Mouse (Mus musculus): ENCODE measurements around the gene Pde4b. TPM values are rescaled to one million over a fixed set of nuclear protein-coding genes. Genes with fewer than 3 reads are reported as not detected.

Pde4b gene
- polyA plus RNA-seq, 1 experiment from 2014 or later = 12.1 TPM

- Histone ChIP-seq H3K4me2 (no peak overlapping the region), H3K9me3 (no peaks in the 10 kb centered on the region), H3K27ac (no peak overlapping the region), H3K4me1 (no peaks in the 10 kb centered on the region), H3K27me3 (replicated peaks) (no peaks in the 10 kb centered on the region), H3K9ac (no peak overlapping the region), H3K36me3 (no peaks in the 10 kb centered on the region), H3K4me3 (replicated peaks) (no peak overlapping the region)
- no peak for ATAC-seq (ENCODE audit: insufficient read depth, low FRiP score, low read depth)
- 72% methylated on average over 6 of the region's 6 CpGs for WGBS
Observed at GRCm38 (mm10) chr4:102644062-102644461, 556.7 kb downstream of the Pde4b start.

- H3K27ac ChIP-seq = no peak overlapping the region
- 35% methylated on average over 2 of the region's 2 CpGs for WGBS
Observed at GRCm38 (mm10) chr4:102647056-102647455, 559.7 kb downstream of the Pde4b start.

GRCm38 (mm10) chr4:102655331-102655730 lies 568.0 kb downstream of the Pde4b start:
- WGBS = 82% methylated on average over 7 of the region's 7 CpGs
- no peak for ATAC-seq (ENCODE audit: insufficient read depth, low FRiP score, low read depth)
- no peaks in the 10 kb centered on the region for H3K27me3 ChIP-seq (replicated peaks)
- no peaks in the 10 kb centered on the region for H3K9me3 ChIP-seq
- no peaks in the 10 kb centered on the region for H3K4me1 ChIP-seq
- no peak overlapping the region for H3K4me3 ChIP-seq (replicated peaks)
- H3K36me3 ChIP-seq = no peaks in the 10 kb centered on the region
- H3K27ac ChIP-seq = no peak overlapping the region
- no peak overlapping the region for H3K4me2 ChIP-seq
- H3K9ac ChIP-seq = no peak overlapping the region

More at GRCm38 (mm10) chr4:102647056-102647455, 559.7 kb downstream of the Pde4b start:
- Histone ChIP-seq H3K4me3 (replicated peaks) (no peak overlapping the region), H3K9ac (no peak overlapping the region), H3K9me3 (no peaks in the 10 kb centered on the region), H3K4me1 (no peaks in the 10 kb centered on the region), H3K36me3 (no peaks in the 10 kb centered on the region), H3K4me2 (no peak overlapping the region), H3K27me3 (replicated peaks) (no peaks in the 10 kb centered on the region)
- no peak for ATAC-seq (ENCODE audit: insufficient read depth, low FRiP score, low read depth)

GRCm38 (mm10) chr4:102656494-102657036 lies 569.2 kb downstream of the Pde4b start:
- 5% methylated on average over 3 of the region's 3 CpGs for WGBS
- Histone ChIP-seq H3K27me3 (replicated peaks) (no peaks in the 10 kb centered on the region), H3K4me2 (no peak overlapping the region), H3K36me3 (no peaks in the 10 kb centered on the region), H3K9me3 (no peaks in the 10 kb centered on the region), H3K9ac (no peak overlapping the region), H3K4me3 (replicated peaks) (no peak overlapping the region), H3K27ac (no peak overlapping the region), H3K4me1 (no peaks in the 10 kb centered on the region)
- ATAC-seq (ENCODE audit: insufficient read depth, low FRiP score, low read depth) = no peak

Other genes starting within 250 kb of the Pde4b start
- gene B020004J07Rik, start 243.5 kb upstream of the Pde4b start, polyA plus RNA-seq (2015; fragmentation: Nextera tagmentation; extraction: Ambion mirVana) = not detected in 2 replicates
- not detected in 2 replicates for gene C130073F10Rik, start 193.8 kb upstream of the Pde4b start, polyA plus RNA-seq (2015; fragmentation: Nextera tagmentation; extraction: Ambion mirVana)
- not detected in 2 replicates for gene Gm12800, start 178.4 kb upstream of the Pde4b start, polyA plus RNA-seq (2015; fragmentation: Nextera tagmentation; extraction: Ambion mirVana)
- not detected in 2 replicates for gene Gm12794, start 147.1 kb upstream of the Pde4b start, polyA plus RNA-seq (2015; fragmentation: Nextera tagmentation; extraction: Ambion mirVana)
- not detected in 2 replicates for gene Gm12790, start 106.5 kb upstream of the Pde4b start, polyA plus RNA-seq (2015; fragmentation: Nextera tagmentation; extraction: Ambion mirVana)
- not detected in 2 replicates for gene Gm12789, start 100.9 kb upstream of the Pde4b start, polyA plus RNA-seq (2015; fragmentation: Nextera tagmentation; extraction: Ambion mirVana)